Mouse (Mus musculus) ES-Bruce4 (cell line): ENCODE results near the gene Nup188.

ENCODE experiments used
- CTCF ChIP-seq: IDR thresholded peaks from one replicate; pipeline ENCODE4 v1.8.1; 2011; ENCODE audit warnings: low read depth, low read length
- POLR2A ChIP-seq: IDR thresholded peaks from one replicate; pipeline ENCODE4 v1.8.1; 2011; ENCODE audit warnings: low read length; ENCODE audit not compliant: insufficient read depth

DNA sequence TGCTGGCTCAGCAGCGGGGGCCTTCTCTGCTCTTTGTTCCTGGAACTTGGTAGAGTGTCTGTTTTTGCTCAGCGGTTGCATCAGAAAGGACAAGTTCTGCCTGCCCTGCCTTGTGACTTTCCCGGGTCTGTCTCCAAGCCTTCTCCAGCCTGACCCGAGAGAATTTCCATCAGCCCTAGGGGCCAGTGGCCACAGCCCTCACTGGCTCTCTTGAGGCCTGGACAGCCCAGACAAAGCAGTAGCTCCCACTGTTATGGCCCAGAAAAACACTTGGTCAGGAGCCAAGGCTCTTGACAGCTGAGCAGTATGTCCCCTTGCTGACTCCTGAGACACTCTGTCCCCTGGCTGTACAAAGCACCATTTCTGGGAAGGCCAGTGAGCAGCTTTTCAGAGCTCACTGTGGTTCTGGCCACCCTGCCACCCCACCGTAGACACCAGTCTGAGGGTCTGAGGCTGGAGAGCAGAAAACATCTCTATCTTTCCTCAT, 20.4 kb upstream of the Nup188 start, which contains the start of gene Phyhd1:
- TF ChIP-seq POLR2A = no peak
- TF ChIP-seq CTCF = no peak
